ENCODE assay signal across 27 mouse cellular contexts in genomic region chr11:113196234-113197007, GRCm38 (mm10).
DNase-seq lines count a peak whose midpoint lies in the region; ATAC-seq lines count a peak whose summit lies in the region.
"Had no signal": no experiment of that assay in that cellular context is flagged by ENCODE, and none has a peak within 500 bp of the region (broad histone marks: within the 10 kb centered on the region; RNA-seq: fewer than 3 reads in every experiment).

No protein-coding gene starts in this region.

- no peaks in the 10 kb centered on the region for H3K9me3 ChIP-seq in limb, embryonic 12.5 days
- no peaks in the 10 kb centered on the region for H3K9me3 ChIP-seq in limb, embryonic 10.5 days (replicated peaks)
- H3K9me3 ChIP-seq in neural tube, embryonic 13.5 days: no peaks in the 10 kb centered on the region
- H3K9me3 ChIP-seq: forebrain, embryonic 12.5 days; hindbrain, embryonic 10.5 days; liver, embryonic 13.5 days; midbrain, embryonic 13.5 days had no signal

- peaks cover 89% of the 10 kb centered on the region for H3K4me1 ChIP-seq in limb, embryonic 12.5 days (replicated peaks)
- peaks cover 67% of the 10 kb centered on the region for H3K4me1 ChIP-seq in limb, embryonic 10.5 days
- peaks cover 71% of the 10 kb centered on the region for H3K4me1 ChIP-seq in neural tube, embryonic 13.5 days (replicated peaks)

- H3K27ac ChIP-seq in limb, embryonic 12.5 days: no peak overlapping the region
- H3K27ac ChIP-seq in limb, embryonic 10.5 days: no peak overlapping the region
- no peak overlapping the region for H3K27ac ChIP-seq in neural tube, embryonic 13.5 days (replicated peaks)
- H3K27ac ChIP-seq: forebrain, embryonic 12.5 days; hindbrain, embryonic 10.5 days; liver, embryonic 13.5 days; macrophage; midbrain, embryonic 13.5 days had no signal

- peak overlapping the region; percentile 10; the same call in 1 of the 2 replicates for H3K4me2 ChIP-seq in limb, embryonic 12.5 days
- H3K4me2 ChIP-seq in neural tube, embryonic 13.5 days: peak overlapping the region; percentile 30; the same call in 1 of the 2 replicates
- H3K4me2 ChIP-seq: forebrain, embryonic 12.5 days; liver, embryonic 13.5 days; midbrain, embryonic 13.5 days had no signal

- WGBS in limb, embryonic 12.5 days: 89% methylated on average over 19 of the region's 19 CpGs
- 89% methylated on average over 19 of the region's 19 CpGs for WGBS in limb, embryonic 10.5 days
- WGBS in neural tube, embryonic 13.5 days: 82% methylated on average over 19 of the region's 19 CpGs

- no peak for ATAC-seq in limb, embryonic 12.5 days (ENCODE audit: insufficient number of reproducible peaks, insufficient read depth, low FRiP score, low TSS enrichment, low read depth)
- peak; percentile 71 for ATAC-seq in CD4-positive, CD25-positive, alpha-beta regulatory T cell, adult 4 months
- ATAC-seq in neural tube, embryonic 13.5 days (ENCODE audit: low read depth): no peak
- ATAC-seq in monocyte, adult 5-6 weeks (replicated peaks; ENCODE audit: insufficient number of reproducible peaks, low FRiP score, low TSS enrichment, poor library complexity, severe bottlenecking): no peak
- no peak for ATAC-seq in frontal cortex, adult (ENCODE audit: low TSS enrichment)
- ATAC-seq: lung, postnatal 0 days; midbrain, embryonic 13.5 days had no signal

- no peak overlapping the region for H3K4me3 ChIP-seq in limb, embryonic 12.5 days (replicated peaks)
- no peak overlapping the region for H3K4me3 ChIP-seq in limb, embryonic 10.5 days
- no peak overlapping the region for H3K4me3 ChIP-seq in neural tube, embryonic 13.5 days
- H3K4me3 ChIP-seq: erythroblast, embryonic 14.5 days; forebrain, embryonic 12.5 days; hindbrain, embryonic 10.5 days; liver, embryonic 13.5 days; midbrain, embryonic 13.5 days had no signal

- H3K9ac ChIP-seq in limb, embryonic 12.5 days (replicated peaks): no peak overlapping the region
- H3K9ac ChIP-seq in neural tube, embryonic 13.5 days: no peak overlapping the region
- H3K9ac ChIP-seq: forebrain, embryonic 12.5 days; liver, embryonic 13.5 days; midbrain, embryonic 13.5 days had no signal

- DNase-seq in limb, embryonic 10.5 days (ENCODE audit: low spot score): no peak
- peak; percentile 53 for DNase-seq in brain, adult 2 months (ENCODE audit: low read depth, low spot score)
- DNase-seq: adrenal gland, adult 2 months; adrenal gland, postnatal 36 days; B cell, adult 2 months; cerebellum, adult 2 months; cerebellum, postnatal 14 days; gastrocnemius, postnatal 10 days; heart, postnatal 14 days; kidney, adult 11 months; liver, embryonic 13.5 days; lung, adult 18-20 months; retina, postnatal 1 day; right cerebral cortex, postnatal 14 days; spleen, adult 18-20 months; thymus, postnatal 36 days had no signal

- H3K36me3 ChIP-seq in limb, embryonic 12.5 days: no peaks in the 10 kb centered on the region
- no peaks in the 10 kb centered on the region for H3K36me3 ChIP-seq in limb, embryonic 10.5 days
- no peaks in the 10 kb centered on the region for H3K36me3 ChIP-seq in neural tube, embryonic 13.5 days
- H3K36me3 ChIP-seq: forebrain, embryonic 12.5 days; hindbrain, embryonic 10.5 days; liver, embryonic 13.5 days; midbrain, embryonic 13.5 days had no signal

- peaks cover 15% of the 10 kb centered on the region for H3K27me3 ChIP-seq in limb, embryonic 12.5 days
- H3K27me3 ChIP-seq in limb, embryonic 10.5 days (ENCODE audit: low read depth, poor library complexity, severe bottlenecking): peaks cover 26% of the 10 kb centered on the region; the same call in 1 of the 2 replicates
- H3K27me3 ChIP-seq in neural tube, embryonic 13.5 days: no peaks in the 10 kb centered on the region
